Comparison of ENCODE assay signal across 18 mouse cellular contexts in genomic region chr13:111002670-111003069, GRCm38 (mm10).
A peak's percentile ranks its signal among the peaks of the same experiment; 100 is the strongest.
DNase-seq lines count a peak whose midpoint lies in the region; ATAC-seq lines count a peak whose summit lies in the region.
"Had no signal": no experiment of that assay in that cellular context is flagged by ENCODE, and none has a peak within 500 bp of the region (broad histone marks: within the 10 kb centered on the region; RNA-seq: fewer than 3 reads in every experiment).

No protein-coding gene starts in this region.

- peak; percentile 2 for DNase-seq in embryo, embryonic 11 days
- no peak for DNase-seq in embryo, embryonic 9.5 days (ENCODE audit: extremely low spot score)
- DNase-seq in midbrain, embryonic 11.5 days (ENCODE audit: low spot score, missing footprints) = peak; percentile 80
- no peak for DNase-seq in midbrain, embryonic 10.5 days (ENCODE audit: low spot score)
- no peak for DNase-seq in neural tube, embryonic 10.5 days (ENCODE audit: extremely low spot score, low spot score)
- no peak for DNase-seq in kidney, adult 9 months
- DNase-seq in spleen, postnatal 14 days (ENCODE audit: low spot score in 2 of 2) = no peak
- DNase-seq: adrenal gland, postnatal 10 days; cerebellum, adult 11-12 months; cerebellum, adult 9-10 months; cerebellum, postnatal 25 days; gastrocnemius, postnatal 36 days; heart, adult 11 months; heart, postnatal 36 days had no signal

- H3K27ac ChIP-seq in midbrain, embryonic 11.5 days (ENCODE audit: low read depth, low read length) = no peak overlapping the region
- H3K27ac ChIP-seq in midbrain, embryonic 10.5 days (replicated peaks) = no peak overlapping the region
- H3K27ac ChIP-seq in neural tube, embryonic 14.5 days (ENCODE audit: low read depth, low read length) = no peak overlapping the region
- H3K27ac ChIP-seq: embryonic facial prominence, embryonic 12.5 days; forebrain, embryonic 15.5 days; heart, embryonic 13.5 days had no signal

- H3K9me3 ChIP-seq in midbrain, embryonic 11.5 days (ENCODE audit: control insufficient read depth, low read length) = no peaks in the 10 kb centered on the region
- no peaks in the 10 kb centered on the region for H3K9me3 ChIP-seq in midbrain, embryonic 10.5 days (replicated peaks)
- no peaks in the 10 kb centered on the region for H3K9me3 ChIP-seq in neural tube, embryonic 14.5 days (ENCODE audit: control insufficient read depth, low read length)
- H3K9me3 ChIP-seq: embryonic facial prominence, embryonic 12.5 days; forebrain, embryonic 15.5 days; heart, embryonic 13.5 days had no signal

- no peaks in the 10 kb centered on the region for H3K4me1 ChIP-seq in midbrain, embryonic 11.5 days (ENCODE audit: control insufficient read depth, insufficient read depth, low read length)
- no peaks in the 10 kb centered on the region for H3K4me1 ChIP-seq in midbrain, embryonic 10.5 days
- no peaks in the 10 kb centered on the region for H3K4me1 ChIP-seq in neural tube, embryonic 14.5 days (ENCODE audit: control insufficient read depth, insufficient read depth, low read length)
- H3K4me1 ChIP-seq: embryonic facial prominence, embryonic 12.5 days; forebrain, embryonic 15.5 days; heart, embryonic 13.5 days had no signal

- no peak for ATAC-seq in midbrain, embryonic 11.5 days (ENCODE audit: low FRiP score)
- 0 out of 2 replicates have a peak, but pooled peaks have one; percentile 44 for ATAC-seq in neural tube, embryonic 14.5 days (ENCODE audit: low read depth)
- ATAC-seq: forebrain, embryonic 15.5 days had no signal

- no peak overlapping the region for H3K4me3 ChIP-seq in midbrain, embryonic 11.5 days (ENCODE audit: low read depth, low read length)
- H3K4me3 ChIP-seq in midbrain, embryonic 10.5 days = no peak overlapping the region
- H3K4me3 ChIP-seq in neural tube, embryonic 14.5 days (ENCODE audit: low read depth, low read length) = no peak overlapping the region
- H3K4me3 ChIP-seq: embryonic facial prominence, embryonic 12.5 days; forebrain, embryonic 15.5 days; heart, embryonic 13.5 days had no signal

- no peak overlapping the region for H3K9ac ChIP-seq in midbrain, embryonic 11.5 days (ENCODE audit: low read length)
- no peak overlapping the region for H3K9ac ChIP-seq in neural tube, embryonic 14.5 days (replicated peaks; ENCODE audit: low read depth, low read length)
- H3K9ac ChIP-seq: forebrain, embryonic 15.5 days; heart, embryonic 13.5 days had no signal

- no peaks in the 10 kb centered on the region for H3K36me3 ChIP-seq in midbrain, embryonic 11.5 days (ENCODE audit: control insufficient read depth, insufficient read depth, low read length)
- H3K36me3 ChIP-seq in midbrain, embryonic 10.5 days = no peaks in the 10 kb centered on the region
- H3K36me3 ChIP-seq in neural tube, embryonic 14.5 days (ENCODE audit: control insufficient read depth, insufficient read depth, low read length) = no peaks in the 10 kb centered on the region
- H3K36me3 ChIP-seq: embryonic facial prominence, embryonic 12.5 days; forebrain, embryonic 15.5 days; heart, embryonic 13.5 days had no signal

- 82% methylated on average over 4 of the region's 4 CpGs for WGBS in midbrain, embryonic 11.5 days
- 82% methylated on average over 4 of the region's 4 CpGs for WGBS in midbrain, embryonic 10.5 days
- 57% methylated on average over 4 of the region's 4 CpGs for WGBS in neural tube, embryonic 14.5 days

- H3K27me3 ChIP-seq in midbrain, embryonic 11.5 days (ENCODE audit: control insufficient read depth, insufficient read depth, low read length) = no peaks in the 10 kb centered on the region
- H3K27me3 ChIP-seq in midbrain, embryonic 10.5 days (ENCODE audit: low read depth, poor library complexity, severe bottlenecking) = no peaks in the 10 kb centered on the region
- no peaks in the 10 kb centered on the region for H3K27me3 ChIP-seq in neural tube, embryonic 14.5 days (ENCODE audit: control insufficient read depth, insufficient read depth, low read length)
- H3K27me3 ChIP-seq: embryonic facial prominence, embryonic 12.5 days; forebrain, embryonic 15.5 days; heart, embryonic 13.5 days had no signal

- H3K4me2 ChIP-seq in midbrain, embryonic 11.5 days = no peak overlapping the region
- H3K4me2 ChIP-seq in neural tube, embryonic 14.5 days (ENCODE audit: low read depth, low read length) = no peak overlapping the region
- H3K4me2 ChIP-seq: embryonic facial prominence, embryonic 12.5 days; forebrain, embryonic 15.5 days; heart, embryonic 13.5 days had no signal

Comparison
In these comparisons a context has a peak if more than half of its experiments do, and no peak if none do; other contexts are left out.
1. DNase-seq: peak in embryo, embryonic 11 days (single experiment) and midbrain, embryonic 11.5 days (single experiment); none in embryo, embryonic 9.5 days (single experiment), midbrain, embryonic 10.5 days (single experiment), neural tube, embryonic 10.5 days (single experiment), kidney, adult 9 months (single experiment) and spleen, postnatal 14 days (0 of 2).